Comparison of ENCODE assay signal across 8 mouse cellular contexts in the genomic region with DNA sequence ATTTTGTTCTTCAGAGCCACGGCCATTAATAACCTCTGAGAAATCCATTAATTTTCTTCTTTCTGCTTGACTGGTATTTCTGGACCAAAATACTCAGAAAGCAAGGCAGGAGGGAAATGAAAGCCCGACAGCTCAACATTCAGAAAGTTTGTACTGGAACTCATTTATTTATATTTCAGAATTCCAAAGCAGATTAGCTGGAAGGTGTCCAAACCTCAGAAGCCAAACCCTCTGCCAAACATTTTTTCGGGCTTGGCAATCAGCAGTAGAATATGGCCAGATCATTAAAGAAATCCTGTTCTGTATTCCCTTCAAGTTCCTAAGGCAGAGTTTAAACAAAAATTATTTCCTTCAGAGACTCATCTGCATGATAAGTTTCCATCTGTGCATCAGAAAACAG.
DNase-seq lines count a peak whose midpoint lies in the region; ATAC-seq and TF ChIP-seq lines count a peak whose summit lies in the region.

No protein-coding gene starts in this region.

- in situ Hi-C loops in Patski (cut with MboI; ENCODE audit: low pct_unique_long_range_greater_than_20kb): loop anchor here (10.0 kb wide), 1 partner anchor 309 kb away; no protein-coding TSS in a partner anchor

- POLR2A ChIA-PET in Patski (lab: Charles Lee): interaction anchor here (0.7 to 0.9 kb wide), 2 partner anchors 135 to 273 kb away, joined by 3 to 4 read pairs; no protein-coding TSS in a partner anchor

- WGBS in hindbrain, embryonic 15.5 days: 38% methylated on average over 3 of the region's 3 CpGs
- WGBS in hindbrain, embryonic 11.5 days: 69% methylated on average over 3 of the region's 3 CpGs

- TF ChIP-seq POLR2A in myocyte (IDR thresholded peaks at IDR 0.05; ENCODE audit: insufficient read length, low read depth): no peak

- no peak for ATAC-seq in hindbrain, embryonic 15.5 days (ENCODE audit: low FRiP score, low read depth)
- ATAC-seq in hindbrain, embryonic 11.5 days (ENCODE audit: low FRiP score): no peak
- peak; percentile 91 for ATAC-seq in Patski

- H3K27me3 ChIP-seq in hindbrain, embryonic 15.5 days: no peaks in the 10 kb centered on the region
- H3K27me3 ChIP-seq in hindbrain, embryonic 11.5 days (ENCODE audit: control insufficient read depth, insufficient read depth, low read length): no peaks in the 10 kb centered on the region
- H3K27me3 ChIP-seq in Patski: no peaks in the 10 kb centered on the region
- no peaks in the 10 kb centered on the region for H3K27me3 ChIP-seq in myocyte (ENCODE audit: control insufficient read depth, insufficient read depth, insufficient read length)

- no peaks in the 10 kb centered on the region for H3K9me3 ChIP-seq in hindbrain, embryonic 15.5 days
- no peaks in the 10 kb centered on the region for H3K9me3 ChIP-seq in hindbrain, embryonic 11.5 days (ENCODE audit: control insufficient read depth, low read length)

- H3K27ac ChIP-seq in hindbrain, embryonic 15.5 days (replicated peaks): peak overlapping the region; percentile 10; the same call in 1 of the 2 replicates
- no peak overlapping the region for H3K27ac ChIP-seq in hindbrain, embryonic 11.5 days (ENCODE audit: low read depth, low read length)

- no peak overlapping the region for H3ac ChIP-seq in myocyte (ENCODE audit: control insufficient read depth, insufficient read length)

- H3K79me2 ChIP-seq in myocyte (ENCODE audit: control insufficient read depth, insufficient read depth): no peaks in the 10 kb centered on the region

- no peaks in the 10 kb centered on the region; the same call in 1 of the 2 replicates for H3K4me1 ChIP-seq in hindbrain, embryonic 15.5 days (replicated peaks)
- H3K4me1 ChIP-seq in hindbrain, embryonic 11.5 days (replicated peaks; ENCODE audit: control insufficient read depth, insufficient read depth, low read length): no peaks in the 10 kb centered on the region

- DNase-seq in hindbrain, embryonic 11.5 days (ENCODE audit: low spot score): no peak
- DNase-seq in Patski (ENCODE audit: low read depth, low spot score): peak; percentile 99
- peak; percentile 18 to 33 for DNase-seq in cerebellum, postnatal 25 days
- peak; percentile 31 to 36 for DNase-seq in kidney, postnatal 25 days
- no peak for DNase-seq in retina, postnatal 1 day
- DNase-seq in natural killer cell, adult 2 months (ENCODE audit: low spot score in 2 of 2): no peak

- no peak overlapping the region for H3K4me3 ChIP-seq in hindbrain, embryonic 15.5 days
- no peak overlapping the region for H3K4me3 ChIP-seq in hindbrain, embryonic 11.5 days (ENCODE audit: low read depth, low read length)
- no peak overlapping the region for H3K4me3 ChIP-seq in myocyte

- H3K4me2 ChIP-seq in hindbrain, embryonic 15.5 days: no peak overlapping the region
- H3K4me2 ChIP-seq in hindbrain, embryonic 11.5 days (replicated peaks; ENCODE audit: low read depth, low read length): no peak overlapping the region
- H3K4me2 ChIP-seq in myocyte (ENCODE audit: low read depth): peak overlapping the region; percentile 67

- H3K9ac ChIP-seq in hindbrain, embryonic 15.5 days: no peak overlapping the region
- H3K9ac ChIP-seq in hindbrain, embryonic 11.5 days (ENCODE audit: low read depth, low read length): no peak overlapping the region

- no peak for TF ChIP-seq CTCF in Patski (IDR thresholded peaks at IDR 0.05)

- H3K36me3 ChIP-seq in hindbrain, embryonic 15.5 days: no peaks in the 10 kb centered on the region
- no peaks in the 10 kb centered on the region for H3K36me3 ChIP-seq in hindbrain, embryonic 11.5 days (ENCODE audit: control insufficient read depth, insufficient read depth, low read length)
- H3K36me3 ChIP-seq in myocyte (ENCODE audit: control insufficient read depth, insufficient read depth): no peaks in the 10 kb centered on the region

- CTCF ChIA-PET in Patski (lab: Charles Lee): no interaction called here

TF ChIP-seq in myocyte, 11 proteins besides CTCF, POLR2A, EP300 and RAD21:
- TF ChIP-seq MYOG (IDR thresholded peaks at IDR 0.05; ENCODE audit: control insufficient read depth in 1 of 3, insufficient read depth in 1 of 3, insufficient read length in 2 of 3, low read depth in 2 of 3): no peak
- no peak for TF ChIP-seq E2F4 (IDR thresholded peaks at IDR 0.05; ENCODE audit: insufficient read depth)
- TF ChIP-seq POLR2AphosphoS2 (IDR thresholded peaks at IDR 0.05; ENCODE audit: insufficient read length, low read depth): no peak
- TF ChIP-seq USF1 (IDR thresholded peaks at IDR 0.05; ENCODE audit: low read depth): no peak
- TF ChIP-seq MAX (IDR thresholded peaks at IDR 0.05; ENCODE audit: low read depth): no peak
- no peak for TF ChIP-seq REST (IDR thresholded peaks at IDR 0.05; ENCODE audit: insufficient read depth, insufficient read length)
TF ChIP-seq in myocyte: peak in this region for 0.

Comparison
In these comparisons a context has a peak if more than half of its experiments do, and no peak if none do; other contexts are left out.
1. DNase-seq: peak in Patski (single experiment), cerebellum, postnatal 25 days (2 of 2) and kidney, postnatal 25 days (2 of 2); none in hindbrain, embryonic 11.5 days (single experiment), retina, postnatal 1 day (single experiment) and natural killer cell, adult 2 months (0 of 2).